Mouse (Mus musculus) layer of hippocampus, postnatal 36 days (tissue): ENCODE data around the gene Ddx17. TPM values are rescaled to one million over a fixed set of nuclear protein-coding genes. Genes with fewer than 3 reads are reported as not detected.

Source experiments
- DNase-seq, 2 experiments: peaks; one replicate each; pipeline ENCODE4 v3.0.0; 2022
- total RNA-seq, 2 experiments: library from RNA; stranded (reverse); gene quantifications; 2 replicates each; pipeline ENCODE4 v1.2.3; 2021

Gene Ddx17
- total RNA-seq, 2 experiments from 2014 or later: 311 to 331 TPM

DNA sequence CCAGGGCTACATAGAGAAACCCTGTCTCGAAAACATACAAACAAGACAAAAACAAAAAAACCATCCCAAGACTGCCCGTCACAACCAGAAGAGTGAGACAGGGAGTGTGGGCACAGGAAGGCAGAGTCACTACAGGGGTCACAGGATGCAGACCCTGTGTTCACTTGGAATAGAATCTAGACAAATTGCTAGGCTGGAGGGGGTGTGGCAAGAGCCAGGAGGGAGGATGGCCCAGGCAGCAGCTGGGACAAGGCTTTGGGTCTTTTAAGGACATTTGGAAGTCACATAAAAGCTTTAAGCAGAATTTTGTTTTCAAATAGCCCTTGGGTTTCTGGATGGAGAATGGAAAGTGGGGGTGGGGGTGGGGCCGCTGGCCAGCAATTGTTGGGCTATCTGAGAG lies 28.0 kb downstream of the Ddx17 start:
- no peak for DNase-seq

DNA sequence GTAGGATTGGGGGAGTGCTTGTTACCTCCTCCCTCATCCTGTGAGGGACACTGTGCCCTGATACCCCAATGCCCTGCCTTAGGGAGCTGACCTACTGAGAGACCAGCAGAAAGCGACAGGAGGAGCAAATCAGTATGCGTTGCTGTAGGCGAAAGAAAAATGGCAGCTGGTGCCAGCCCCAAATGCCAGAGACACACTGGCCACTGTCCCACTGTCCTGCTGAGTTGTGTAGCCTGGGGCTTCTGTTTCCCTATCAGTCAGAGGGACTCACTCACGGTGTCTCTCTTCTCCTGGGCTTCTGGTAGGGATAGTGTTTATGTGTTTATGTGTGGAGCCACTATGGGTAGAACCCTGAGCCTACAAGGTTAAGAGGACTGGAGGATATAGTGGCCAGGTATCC lies 28.8 kb downstream of the Ddx17 start:
- DNase-seq: no peak

DNA sequence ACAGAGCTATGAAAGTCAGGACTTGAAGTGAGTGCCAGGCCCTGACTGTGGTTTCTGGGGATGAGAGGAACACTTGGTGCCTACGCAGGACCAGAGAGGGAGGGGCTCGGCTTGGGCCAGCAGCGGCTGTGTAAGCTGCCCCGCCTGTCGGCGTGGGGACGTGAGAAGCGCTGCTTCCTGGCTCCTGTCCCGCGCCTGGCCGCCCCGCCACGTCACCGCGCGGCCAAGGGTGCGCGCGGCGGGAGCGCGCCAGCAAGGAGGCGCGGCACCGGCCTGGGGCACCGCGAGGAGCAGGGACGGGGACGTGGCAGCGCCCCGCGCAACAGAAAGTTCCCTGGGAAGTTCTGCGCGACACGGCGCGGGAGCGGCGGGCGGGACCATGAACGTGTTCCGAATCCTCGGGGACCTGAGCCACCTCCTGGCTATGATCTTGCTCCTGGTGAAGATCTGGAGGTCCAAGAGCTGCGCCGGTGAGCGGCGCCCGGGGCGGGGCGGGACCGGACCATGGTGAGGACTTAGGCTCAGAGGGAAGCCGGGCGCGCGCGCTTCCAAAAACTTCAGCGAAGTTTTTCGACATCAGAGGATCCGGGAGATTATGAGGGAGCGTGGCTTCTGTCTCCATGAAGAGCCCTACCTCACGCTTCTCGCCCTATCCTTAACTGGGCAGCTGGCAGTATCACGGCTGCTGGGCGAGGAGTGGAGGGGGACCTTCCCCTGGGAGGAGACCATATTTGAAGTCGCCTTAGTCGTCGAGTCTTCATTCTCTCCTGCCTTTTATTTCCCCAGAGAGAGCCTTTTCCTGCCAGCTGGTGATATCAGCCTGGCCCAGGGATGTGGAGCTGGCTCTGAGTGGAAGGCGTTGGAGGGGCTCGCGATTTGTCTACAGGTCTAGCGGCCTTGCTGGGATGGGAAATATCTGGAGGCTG lies 30.1 kb downstream of the Ddx17 start, which contains the start of gene Kdelr3:
Gene Kdelr3 (plus strand): TSS at position 241 of the 926 bp plus-strand sequence.
- no peak for DNase-seq

DNA sequence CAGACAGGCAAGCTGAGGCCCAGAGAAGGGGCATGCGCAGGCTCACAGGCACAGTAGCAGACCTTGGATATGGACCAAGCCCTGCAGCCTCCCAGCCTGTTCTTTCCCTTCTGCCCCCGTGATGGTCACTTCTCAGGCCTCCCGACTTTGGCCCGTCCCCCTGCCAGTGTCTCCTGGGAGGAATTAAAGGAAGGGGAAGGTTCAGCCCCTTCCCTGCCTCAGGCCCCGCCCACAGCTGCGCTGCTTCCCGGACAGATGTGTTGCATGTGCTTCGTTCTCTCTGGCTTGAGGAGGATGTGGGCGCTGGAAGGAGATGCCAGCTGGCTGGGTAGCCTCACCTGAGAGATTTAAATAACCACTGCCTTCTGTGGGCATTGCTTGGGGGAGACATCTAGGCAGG lies 32.6 kb downstream of the Ddx17 start:
- no peak for DNase-seq

DNA sequence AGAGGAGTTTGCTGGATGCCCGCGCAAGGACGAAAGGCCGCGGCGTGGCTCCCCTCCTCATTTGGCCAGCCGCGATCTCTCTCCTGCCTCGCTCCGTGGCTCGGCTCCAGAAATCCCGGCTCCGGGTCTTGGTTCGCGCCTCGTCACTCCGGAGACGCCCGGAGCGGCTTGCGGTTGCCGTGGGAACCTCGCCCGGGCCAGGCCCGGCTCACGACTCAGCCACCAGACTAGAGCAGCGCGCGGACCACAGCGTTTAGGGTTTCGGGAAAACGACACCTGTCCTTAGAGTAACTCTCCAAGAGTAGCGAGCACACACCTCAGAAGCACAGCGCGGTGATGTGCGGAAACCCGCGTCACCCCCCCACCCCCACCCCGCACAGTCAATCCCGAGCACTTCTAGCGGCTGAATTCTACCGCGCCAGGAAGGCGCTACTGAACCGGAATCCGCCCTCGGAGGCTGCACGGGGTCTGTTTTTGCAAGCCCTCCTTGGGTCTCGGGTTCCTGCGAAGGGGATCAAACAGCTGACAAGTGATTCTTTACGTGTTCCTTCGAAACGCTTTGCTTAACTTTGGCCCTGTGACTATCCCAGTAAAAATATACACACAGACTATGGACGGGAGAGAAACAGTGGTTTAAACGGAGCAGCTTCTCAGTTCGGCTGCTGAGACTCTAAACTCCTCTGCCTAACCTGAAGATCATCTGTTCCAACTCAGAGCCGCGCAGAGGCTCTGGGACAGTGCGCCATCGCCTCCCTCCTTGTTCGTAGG lies 34.8 kb downstream of the Ddx17 start:
- DNase-seq: peak; percentile 82 to 87

DNA sequence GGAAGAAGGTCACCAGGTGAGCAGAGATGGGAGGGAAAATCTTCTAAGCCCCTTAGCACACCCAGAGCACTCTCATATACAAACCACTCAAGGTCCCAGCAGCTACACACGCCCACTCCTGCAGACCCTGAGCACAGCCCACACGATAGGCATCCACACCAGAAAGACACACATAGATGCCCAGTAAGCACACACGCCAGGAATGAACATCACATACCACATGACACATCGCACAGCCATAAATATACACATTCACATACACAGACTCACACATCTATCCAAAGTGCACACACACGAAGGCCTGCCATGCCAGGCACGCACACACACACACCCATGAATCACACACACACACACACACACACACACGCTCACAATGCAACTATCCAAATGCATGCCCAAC lies 36.1 kb downstream of the Ddx17 start:
- DNase-seq: no peak

DNA sequence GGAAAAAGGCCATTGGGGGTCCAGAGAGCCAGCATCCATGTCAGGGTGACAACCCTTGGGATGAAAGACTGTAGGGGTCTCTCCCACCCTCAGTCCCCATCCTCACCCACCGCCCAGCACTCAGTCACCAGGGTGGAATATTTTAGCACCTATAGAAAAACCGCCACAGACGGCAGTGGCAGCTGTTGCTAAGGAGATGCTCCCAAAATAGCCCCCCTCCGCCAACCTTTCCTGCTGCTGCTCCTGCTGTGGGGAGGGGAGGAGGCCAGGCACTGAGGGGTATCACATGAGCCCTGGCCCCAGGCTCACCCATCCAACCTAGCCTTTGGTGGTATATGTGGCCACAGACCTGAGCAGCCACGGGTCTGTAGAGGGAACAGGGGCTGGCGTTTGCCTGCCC lies 36.5 kb downstream of the Ddx17 start:
- DNase-seq: no peak

DNA sequence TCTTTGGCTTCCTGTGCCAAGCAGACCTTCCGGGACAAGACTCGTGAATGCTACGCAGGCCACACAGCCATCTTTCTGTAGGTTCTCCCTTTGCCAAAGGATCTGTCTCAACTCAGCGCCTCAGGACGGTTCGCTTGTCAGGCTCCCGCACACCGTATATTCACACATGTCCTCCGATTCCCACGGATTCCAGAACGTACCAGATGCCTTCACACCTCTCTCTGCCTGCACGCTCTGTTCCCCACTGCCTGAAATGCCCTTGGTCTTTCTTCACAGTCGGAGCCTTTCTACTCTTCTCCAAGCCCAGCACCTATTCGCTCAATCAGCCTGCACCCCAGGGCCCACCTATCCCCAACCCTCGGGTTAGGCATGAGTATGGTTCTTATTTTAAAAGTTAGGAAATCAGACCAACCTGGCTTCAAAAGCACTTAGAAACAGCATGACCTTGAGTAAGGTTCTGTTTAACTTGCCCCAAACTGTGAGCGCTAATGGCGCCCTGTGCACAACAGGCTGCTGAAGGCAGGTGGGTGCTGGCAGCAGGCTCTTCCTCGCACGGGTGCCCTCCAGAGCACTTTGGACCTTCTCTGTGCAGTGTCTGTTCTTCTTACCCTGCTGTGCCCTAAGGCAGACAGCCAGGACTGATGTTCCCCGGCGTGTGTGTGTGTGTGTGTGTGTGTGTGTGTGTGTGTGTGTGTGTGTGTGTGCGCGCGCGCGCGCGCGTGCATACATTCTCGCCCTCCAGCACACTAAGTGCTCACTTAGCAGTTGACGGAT lies 39.3 kb downstream of the Ddx17 start:
- no peak for DNase-seq

DNA sequence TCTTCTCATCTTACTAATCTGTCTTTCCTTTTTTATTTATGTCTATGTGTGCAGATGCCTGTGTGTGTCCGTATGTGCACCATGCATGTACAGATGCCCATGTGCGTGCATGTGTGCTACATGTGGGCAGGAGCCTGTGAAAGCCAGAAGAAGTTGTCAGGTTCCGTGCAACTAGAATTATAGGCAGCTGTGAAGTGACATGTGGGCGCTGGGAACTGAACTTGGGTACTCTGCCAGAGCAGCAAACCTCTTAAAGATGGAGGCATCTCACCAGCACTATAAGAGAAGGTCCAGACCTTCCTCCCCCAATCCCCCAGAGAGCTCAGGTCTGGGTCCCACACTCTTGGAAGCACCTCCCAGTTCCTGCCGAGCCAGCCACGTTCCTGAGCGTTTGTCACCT lies 40.1 kb downstream of the Ddx17 start:
- DNase-seq: no peak

DNA sequence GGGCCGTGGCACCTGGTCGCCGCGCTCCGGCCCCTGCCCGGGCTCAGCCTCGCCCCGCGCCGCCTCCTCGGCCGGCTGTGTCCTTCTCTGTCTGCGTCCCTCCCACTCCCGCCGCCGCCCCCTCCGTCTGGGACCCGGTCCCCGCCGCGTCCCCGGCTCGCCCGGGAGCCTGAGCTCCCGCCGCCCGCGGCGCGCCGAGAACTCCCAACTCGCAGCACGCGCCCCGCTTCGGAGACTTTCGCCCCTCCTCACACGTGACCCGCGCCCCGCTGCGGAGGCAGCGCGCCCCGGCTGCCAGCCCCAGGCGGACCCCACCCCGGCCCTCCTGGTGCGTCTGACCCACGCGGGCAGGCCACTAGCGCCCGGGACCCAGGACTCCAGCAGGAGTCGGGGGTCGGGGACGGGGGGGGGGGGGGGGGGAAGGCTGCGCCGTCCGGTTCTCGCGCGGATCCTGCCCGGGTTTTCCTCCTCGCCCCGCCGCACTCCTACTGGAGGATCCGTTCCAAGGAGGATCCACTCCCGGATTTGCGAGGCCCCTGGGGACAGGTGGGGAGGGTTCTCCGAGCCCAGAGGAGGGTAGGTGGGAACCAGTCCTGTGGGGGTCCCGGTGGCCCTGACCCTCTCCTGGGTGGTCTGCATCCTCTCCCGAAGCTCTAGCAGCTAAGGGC lies 40.8 kb downstream of the Ddx17 start:
- DNase-seq: peak; percentile 71 to 76

DNA sequence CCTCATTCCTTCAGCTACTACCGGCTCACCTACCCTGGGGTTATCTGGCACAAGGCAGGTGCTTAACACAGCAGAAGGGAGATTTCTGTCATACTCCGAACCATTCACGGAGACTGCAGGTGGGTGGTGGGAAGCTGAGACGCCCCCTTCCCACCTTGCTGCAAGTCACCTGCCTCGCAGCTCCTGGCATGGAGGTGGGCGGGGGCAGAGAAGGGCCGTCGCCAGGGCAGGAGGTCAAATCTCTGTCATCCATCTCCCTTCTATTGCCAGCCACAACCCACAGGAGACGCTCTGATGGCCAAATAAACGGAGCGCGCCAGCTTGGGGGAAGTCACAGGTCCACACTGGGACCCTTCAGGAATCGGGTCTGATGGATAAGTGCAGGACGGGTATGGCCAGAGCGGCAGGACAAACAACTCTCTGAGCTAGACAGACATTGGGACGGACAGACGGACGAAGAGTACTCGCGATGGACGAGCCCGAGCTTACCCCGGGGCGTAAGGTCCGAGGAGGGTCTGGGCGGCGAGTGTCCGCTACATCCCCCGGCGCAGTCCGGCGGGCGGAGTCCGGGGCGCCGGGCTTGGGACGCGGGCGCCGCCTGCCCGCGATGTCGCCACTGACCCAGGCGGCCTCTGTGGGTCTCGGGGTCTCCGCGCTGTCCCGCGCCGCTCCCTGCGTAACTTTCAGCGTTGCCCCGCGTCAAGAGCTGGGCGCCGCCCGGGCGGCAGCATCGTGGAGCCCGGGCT lies 41.7 kb downstream of the Ddx17 start, which contains the start of gene Kcnj4:
Gene Kcnj4 (minus strand): TSS at position 535 of the 746 bp plus-strand sequence.
- no peak for DNase-seq

DNA sequence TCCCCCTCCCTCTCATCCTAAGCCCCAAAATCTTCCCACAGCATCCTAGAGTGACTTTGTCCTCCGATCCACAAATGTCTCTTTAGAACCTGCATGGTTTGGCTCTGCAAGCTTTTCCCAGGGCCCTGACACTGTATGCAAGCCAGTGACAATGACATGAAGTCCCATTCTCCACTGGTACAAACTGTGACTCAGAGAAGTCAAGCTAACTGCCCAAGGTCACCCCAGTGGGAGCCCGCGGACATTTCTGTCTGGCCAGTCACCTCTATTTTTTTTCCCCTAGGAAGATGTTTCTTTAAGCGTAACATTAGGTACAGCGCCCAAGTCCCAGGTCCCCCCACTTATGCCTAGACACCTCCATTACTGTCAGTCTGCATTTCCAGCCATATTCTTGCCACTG lies 43.1 kb downstream of the Ddx17 start:
- DNase-seq: no peak

DNA sequence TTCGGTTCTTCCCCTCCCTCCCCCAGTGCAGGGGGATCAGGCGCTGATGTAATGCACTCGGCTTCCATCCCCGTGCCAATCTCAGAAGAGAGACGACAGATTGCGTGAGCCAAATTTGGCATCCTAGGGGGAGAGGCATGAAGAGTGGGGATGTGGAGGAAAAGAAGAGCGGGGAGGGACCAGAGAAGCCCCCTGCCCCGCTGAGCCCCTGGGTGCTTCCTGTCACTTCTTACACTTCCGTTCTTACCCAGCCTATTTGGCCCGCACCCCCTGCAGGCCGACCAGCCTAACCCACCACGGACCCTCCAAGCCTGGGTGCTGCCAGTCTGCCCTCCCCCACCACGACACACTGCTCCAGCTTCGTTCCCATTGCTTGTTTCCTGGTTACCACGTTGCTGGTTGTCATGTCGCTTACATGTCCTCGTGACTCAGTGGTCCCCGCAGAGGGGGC lies 43.6 kb downstream of the Ddx17 start:
- peak; percentile 79 to 82 for DNase-seq

DNA sequence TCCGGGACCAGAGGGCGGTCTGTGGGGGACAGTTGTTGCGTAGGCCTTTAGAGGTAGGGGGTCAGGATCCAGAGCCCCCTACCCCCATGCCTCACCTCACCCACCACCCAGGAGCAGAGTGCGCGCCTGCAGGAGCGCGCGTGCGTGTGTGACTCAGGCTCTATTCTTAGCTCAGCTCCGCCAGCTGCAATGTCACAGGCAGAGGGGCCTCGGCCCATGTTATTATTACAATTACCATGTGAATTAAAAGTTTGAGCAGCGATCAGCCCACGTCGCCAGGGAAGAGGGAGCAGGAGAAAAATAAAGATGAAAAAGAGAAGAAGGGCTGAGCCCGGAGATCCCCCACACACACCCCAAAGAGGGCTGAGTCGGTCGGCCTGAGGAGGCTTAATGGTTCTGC lies 46.4 kb downstream of the Ddx17 start:
- no peak for DNase-seq

DNA sequence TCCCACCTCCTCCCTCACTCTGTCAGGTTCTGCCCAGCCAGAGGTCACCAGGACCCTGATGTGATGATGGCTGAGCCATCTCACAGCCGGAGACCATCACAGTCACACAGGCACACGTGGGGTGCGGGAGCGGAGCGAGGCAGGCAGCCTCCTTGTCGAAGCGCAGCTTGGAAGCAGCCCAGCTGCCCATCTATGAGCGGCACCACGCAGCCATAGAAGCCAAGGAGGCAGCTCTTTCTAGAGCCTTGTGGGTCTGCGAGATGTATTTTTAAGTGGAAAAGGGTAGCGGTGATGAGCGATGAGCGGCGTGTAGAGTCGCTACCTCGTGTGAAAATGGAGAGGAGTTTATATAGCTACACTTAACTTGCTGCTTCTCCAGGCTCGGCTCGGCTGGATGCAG lies 53.0 kb downstream of the Ddx17 start:
- DNase-seq: no peak

DNA sequence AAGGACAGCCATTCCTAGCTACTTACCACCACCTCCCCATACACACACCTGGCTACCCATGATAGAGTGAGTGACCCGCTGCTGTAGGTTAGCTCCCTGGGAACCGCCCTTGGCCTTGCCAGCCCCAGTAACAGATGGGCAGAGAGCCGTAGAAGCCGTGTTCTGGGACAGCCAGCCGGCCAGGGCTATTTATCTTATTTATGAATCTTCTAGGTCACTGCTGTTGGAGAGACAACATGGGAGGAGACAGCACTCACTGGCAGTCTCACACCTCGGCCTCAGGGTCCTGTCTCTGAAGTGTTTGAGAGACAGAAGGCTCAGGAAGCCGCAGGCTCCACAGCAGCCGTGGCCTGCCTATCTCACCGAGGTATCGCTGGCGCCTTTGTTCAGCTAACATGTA lies 57.1 kb downstream of the Ddx17 start:
- DNase-seq: no peak

DNA sequence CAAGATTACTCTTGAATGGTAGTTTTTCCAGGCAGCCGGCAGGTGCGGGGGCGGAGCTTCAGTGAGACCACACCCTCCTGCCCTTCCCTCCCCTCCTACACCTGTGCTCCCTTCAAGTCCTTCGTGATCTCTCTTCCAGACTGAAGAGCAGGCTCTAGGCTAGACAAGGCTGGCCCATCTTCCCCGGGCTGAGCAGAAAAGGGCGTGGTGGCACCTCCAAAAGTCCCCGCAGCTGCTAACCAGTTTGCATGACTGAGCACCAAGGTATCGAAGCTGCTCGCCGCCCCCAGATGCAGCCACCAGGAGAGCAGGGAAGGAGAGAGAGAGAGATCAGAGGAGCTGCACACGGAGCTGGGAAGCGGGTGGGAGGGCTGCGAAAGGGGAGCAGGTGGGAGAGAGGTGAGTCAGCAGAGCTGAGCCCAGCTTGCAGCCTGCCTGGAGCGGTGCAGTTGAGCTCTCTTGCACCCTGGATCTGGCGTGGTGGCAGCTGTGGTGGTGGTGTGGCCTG lies 65.3 kb downstream of the Ddx17 start:
- DNase-seq: no peak
